Mouse (Mus musculus) spleen, adult 12 weeks (tissue): Measurements from ENCODE around the gene Defb28.

ENCODE experiments used
- DNase-seq: peaks from one replicate; pipeline ENCODE4 v3.0.0; 2022; ENCODE audit warnings: low spot score

The Defb28 gene

DNA sequence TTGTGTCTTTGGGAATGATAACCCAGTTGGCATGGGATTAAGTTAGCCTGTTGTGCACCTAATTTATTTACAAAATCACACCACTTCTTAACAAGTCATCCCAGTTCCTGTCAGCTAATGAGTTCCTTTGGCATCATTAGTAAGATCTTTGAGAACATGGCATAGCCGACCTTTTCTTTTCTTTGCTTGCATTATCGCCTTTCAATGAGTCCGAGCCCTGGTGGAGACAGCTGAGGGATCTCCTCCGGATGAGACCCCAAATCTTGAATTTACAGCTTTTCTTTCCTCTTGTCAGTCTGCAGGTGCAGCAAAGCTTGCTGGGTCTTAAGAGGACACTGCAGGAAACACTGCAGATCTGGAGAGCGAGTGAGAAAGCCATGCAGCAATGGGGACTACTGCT is 51.0 kb downstream of the Defb28 start, which contains the start of gene Gm17416:
TSS of gene Gm17416 (plus strand) at position 301 of the 400 bp plus-strand sequence.
- no peak for DNase-seq

DNA sequence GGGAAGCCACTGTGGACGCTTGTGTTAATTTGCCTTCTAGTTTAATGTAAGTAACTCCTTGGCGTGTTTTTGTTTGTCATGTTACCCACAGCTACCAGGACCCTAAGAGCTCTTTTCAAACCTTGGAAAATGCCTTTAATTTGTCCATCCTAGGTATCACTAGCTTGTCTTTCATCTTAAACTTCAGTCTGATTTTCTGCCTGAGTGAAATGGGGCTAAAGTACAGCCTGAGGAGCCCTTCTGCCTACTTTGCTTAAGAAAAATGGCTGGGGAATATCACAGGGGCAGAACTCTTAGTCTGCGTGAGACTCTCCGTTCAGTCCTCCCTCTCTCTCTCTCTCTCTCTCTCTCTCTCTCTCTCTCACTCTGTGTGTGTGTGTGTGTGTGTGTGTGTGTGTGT is 51.8 kb downstream of the Defb28 start:
- DNase-seq: no peak

DNA sequence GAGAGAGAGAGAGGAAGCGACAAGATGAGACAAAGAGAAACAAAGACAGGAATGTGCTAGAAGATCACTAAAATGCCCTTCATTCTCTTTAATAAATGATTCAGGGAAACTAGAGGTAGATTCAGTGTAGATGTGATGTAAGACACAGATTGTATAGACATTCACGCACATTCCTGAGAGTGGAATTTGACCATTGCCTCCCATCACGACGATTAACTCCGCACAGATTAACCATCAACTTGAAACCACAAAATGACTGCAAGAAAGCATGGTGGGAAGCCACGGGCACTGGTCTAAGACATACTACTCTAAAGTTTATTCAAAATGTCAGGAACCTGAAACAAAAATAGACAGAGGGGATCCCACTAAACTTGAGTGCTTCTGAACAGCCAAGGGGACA is 52.3 kb downstream of the Defb28 start:
- DNase-seq: no peak
